Comparison of ENCODE assay signal across 9 mouse cellular contexts in the genomic region with DNA sequence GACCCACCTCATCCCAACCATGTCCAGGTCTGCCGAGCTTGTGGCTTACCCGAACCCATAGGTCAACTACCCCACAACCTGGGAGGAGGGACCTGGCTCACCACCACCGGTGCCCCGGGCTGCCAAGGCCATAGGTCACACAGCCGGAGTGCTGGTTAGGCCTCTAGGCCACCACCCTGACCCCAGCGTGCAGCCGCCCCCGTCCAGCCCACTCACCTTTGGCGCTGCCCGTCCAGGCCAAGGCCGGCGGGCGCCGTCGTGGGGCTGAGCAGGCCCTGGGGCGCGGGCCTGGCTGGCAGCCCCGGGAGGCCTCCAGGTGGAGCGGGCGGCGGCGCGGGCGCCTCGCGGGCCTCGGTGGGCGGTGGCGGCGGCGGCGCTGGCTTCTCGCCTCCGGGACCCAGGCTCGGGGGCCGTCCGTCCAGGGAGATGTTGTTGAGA. TPM values are rescaled to one million over a fixed set of nuclear protein-coding genes. Genes with fewer than 3 reads are reported as not detected.
DNase-seq lines count a peak whose midpoint lies in the region; ATAC-seq and TF ChIP-seq lines count a peak whose summit lies in the region.
"Had no signal": no experiment of that assay in that cellular context is flagged by ENCODE, and none has a peak within 500 bp of the region (broad histone marks: within the 10 kb centered on the region; RNA-seq: fewer than 3 reads in every experiment).

No protein-coding gene starts in this region.

- TF ChIP-seq CTCF in layer of hippocampus, adult 2 months (conservative IDR thresholded peaks at IDR 0.05): no peak
- no peak for TF ChIP-seq CTCF in G1E (IDR thresholded peaks at IDR 0.05; ENCODE audit: low read depth, low read length)

- H3K4me3 ChIP-seq in layer of hippocampus, adult 2 months: peak overlapping the region; percentile 86
- H3K4me3 ChIP-seq in G1E (ENCODE audit: low read depth, low read length): peak overlapping the region; percentile 82
- H3K4me3 ChIP-seq in embryonic facial prominence, embryonic 13.5 days: peak overlapping the region; percentile 93
- peak overlapping the region; percentile 81 for H3K4me3 ChIP-seq in intestine, embryonic 15.5 days (replicated peaks)
- H3K4me3 ChIP-seq in midbrain, embryonic 10.5 days: peak overlapping the region; percentile 74

- peak overlapping the region; percentile 92 for H3K4me2 ChIP-seq in embryonic facial prominence, embryonic 13.5 days
- H3K4me2 ChIP-seq in intestine, embryonic 15.5 days (replicated peaks): peak overlapping the region; percentile 78

- peaks cover 43% of the 10 kb centered on the region for H3K36me3 ChIP-seq in G1E (replicated peaks)
- peaks cover 28% of the 10 kb centered on the region for H3K36me3 ChIP-seq in embryonic facial prominence, embryonic 13.5 days
- 0 out of 2 replicates have a peak, but pooled peaks cover 9% of the 10 kb centered on the region for H3K36me3 ChIP-seq in intestine, embryonic 15.5 days
- H3K36me3 ChIP-seq in midbrain, embryonic 10.5 days: peaks cover 34% of the 10 kb centered on the region

- peak overlapping the region; percentile 83 for H3K27ac ChIP-seq in layer of hippocampus, adult 2 months
- 0 out of 2 replicates have a peak overlapping the region, but pooled peaks have one; percentile 51 for H3K27ac ChIP-seq in embryonic facial prominence, embryonic 13.5 days
- peak overlapping the region; percentile 65 for H3K27ac ChIP-seq in intestine, embryonic 15.5 days
- peak overlapping the region; percentile 94 for H3K27ac ChIP-seq in midbrain, embryonic 10.5 days (replicated peaks)

- peak overlapping the region; percentile 96 for H3K9ac ChIP-seq in embryonic facial prominence, embryonic 13.5 days
- peak overlapping the region; percentile 93 for H3K9ac ChIP-seq in intestine, embryonic 15.5 days

- H3K9me3 ChIP-seq in G1E (replicated peaks): no peaks in the 10 kb centered on the region
- no peaks in the 10 kb centered on the region for H3K9me3 ChIP-seq in embryonic facial prominence, embryonic 13.5 days
- H3K9me3 ChIP-seq in intestine, embryonic 15.5 days: no peaks in the 10 kb centered on the region
- H3K9me3 ChIP-seq in midbrain, embryonic 10.5 days (replicated peaks): no peaks in the 10 kb centered on the region

- ATAC-seq in G1E (ENCODE audit: extremely low read depth, insufficient number of reproducible peaks, low FRiP score, poor library complexity, severe bottlenecking): no peak
- ATAC-seq in embryonic facial prominence, embryonic 13.5 days (ENCODE audit: insufficient number of reproducible peaks, insufficient read depth, low FRiP score, low TSS enrichment, low read depth): 0 out of 2 replicates have a peak, but pooled peaks have one; percentile 11
- peak; percentile 23 for ATAC-seq in intestine, embryonic 15.5 days
- no peak for ATAC-seq in megakaryocyte progenitor cell, adult 5-6 weeks (replicated peaks; ENCODE audit: poor library complexity)

- H3K27me3 ChIP-seq in G1E (ENCODE audit: insufficient read depth, low read length): peaks cover 26% of the 10 kb centered on the region
- peaks cover 5% of the 10 kb centered on the region; the same call in 1 of the 2 replicates for H3K27me3 ChIP-seq in embryonic facial prominence, embryonic 13.5 days
- H3K27me3 ChIP-seq in intestine, embryonic 15.5 days (replicated peaks): no peaks in the 10 kb centered on the region
- peaks cover 19% of the 10 kb centered on the region for H3K27me3 ChIP-seq in midbrain, embryonic 10.5 days (ENCODE audit: low read depth, poor library complexity, severe bottlenecking)

- peaks cover 66% of the 10 kb centered on the region for H3K4me1 ChIP-seq in G1E (ENCODE audit: insufficient read depth, low read depth, low read length)
- H3K4me1 ChIP-seq in embryonic facial prominence, embryonic 13.5 days: peaks cover 38% of the 10 kb centered on the region
- peaks cover 31% of the 10 kb centered on the region for H3K4me1 ChIP-seq in intestine, embryonic 15.5 days (replicated peaks)
- H3K4me1 ChIP-seq in midbrain, embryonic 10.5 days: peaks cover 44% of the 10 kb centered on the region

- 0% methylated on average over 14 of the region's 37 CpGs for WGBS in embryonic facial prominence, embryonic 13.5 days
- WGBS in intestine, embryonic 15.5 days: under 1% methylated on average over 34 of the region's 37 CpGs
- WGBS in midbrain, embryonic 10.5 days: 1% methylated on average over 32 of the region's 37 CpGs

- no peak for DNase-seq in layer of hippocampus, adult 2 months (ENCODE audit: low spot score in 2 of 2)
- DNase-seq in layer of hippocampus, postnatal 14 days (ENCODE audit: low spot score in 2 of 2): no peak
- DNase-seq in G1E (ENCODE audit: low spot score): no peak
- no peak for DNase-seq in midbrain, embryonic 10.5 days (ENCODE audit: low spot score)
- no peak for DNase-seq in adipocyte (ENCODE audit: low spot score)

RNA-seq across cellular contexts. Expression of a gene that starts 0.4 kb away (rescaled TPM):
- total RNA-seq in layer of hippocampus, adult 2 months (2021): 10 to 100 TPM; 31.6 to 37.5 TPM
- total RNA-seq in layer of hippocampus, postnatal 14 days (2021): 10 to 100 TPM; 40.2 to 43.6 TPM
- total RNA-seq in G1E (2014; fragmentation: Nextera tagmentation): 8.7 and 12.1 TPM in 2 replicates
- 9.7 and 10.9 TPM in 2 replicates for total RNA-seq in G1E (2017)
- polyA plus RNA-seq in G1E (2012): 14.5 and 23.6 TPM in 2 replicates
- 11.6 and 14.6 TPM in 2 replicates for polyA plus RNA-seq in embryonic facial prominence, embryonic 13.5 days (2015; fragmentation: Nextera tagmentation; extraction: Ambion mirVana)
- 11.4 and 12.7 TPM in 2 replicates for polyA plus RNA-seq in intestine, embryonic 15.5 days (2015; fragmentation: Nextera tagmentation; extraction: Ambion mirVana)
- 12.1 and 14.0 TPM in 2 replicates for polyA plus RNA-seq in midbrain, embryonic 10.5 days (2016; fragmentation: Nextera tagmentation; extraction: Ambion mirVana)
- 12.6 and 15.1 TPM in 2 replicates for total RNA-seq in megakaryocyte progenitor cell, adult 5-6 weeks (2015)
- 9.9 and 12.7 TPM in 2 replicates for total RNA-seq in megakaryocyte progenitor cell, adult 5-6 weeks (2017)

RNA-seq across cellular contexts. Expression of a gene that starts 15.7 kb away (rescaled TPM):
- 100 to 1,000 TPM; 713 to 738 TPM for total RNA-seq in layer of hippocampus, adult 2 months (2021)
- 100 to 1,000 TPM; 571 to 582 TPM for total RNA-seq in layer of hippocampus, postnatal 14 days (2021)
- total RNA-seq in G1E (2014; fragmentation: Nextera tagmentation) (629 and 653 TPM in 2 replicates), G1E (2017) (2,631 and 2,791 TPM in 2 replicates)
- polyA plus RNA-seq in G1E (2012): 384 and 1,622 TPM in 2 replicates
- polyA plus RNA-seq in embryonic facial prominence, embryonic 13.5 days (2015; fragmentation: Nextera tagmentation; extraction: Ambion mirVana): 653 and 689 TPM in 2 replicates
- polyA plus RNA-seq in intestine, embryonic 15.5 days (2015; fragmentation: Nextera tagmentation; extraction: Ambion mirVana): 577 and 672 TPM in 2 replicates
- 409 and 515 TPM in 2 replicates for polyA plus RNA-seq in midbrain, embryonic 10.5 days (2016; fragmentation: Nextera tagmentation; extraction: Ambion mirVana)
- total RNA-seq in megakaryocyte progenitor cell, adult 5-6 weeks (2015): 1,700 and 1,787 TPM in 2 replicates
- 2,626 and 3,717 TPM in 2 replicates for total RNA-seq in megakaryocyte progenitor cell, adult 5-6 weeks (2017)

RNA-seq across cellular contexts. Expression of a gene that starts 16.8 kb away (rescaled TPM):
- total RNA-seq in layer of hippocampus, adult 2 months (2021): not detected
- not detected for total RNA-seq in layer of hippocampus, postnatal 14 days (2021)
- total RNA-seq in G1E (2014; fragmentation: Nextera tagmentation) (not detected in 2 replicates), G1E (2017) (0.11 TPM in 1 of 2 replicates, not detected in the other)
- polyA plus RNA-seq in G1E (2012): not detected in 2 replicates
- polyA plus RNA-seq in embryonic facial prominence, embryonic 13.5 days (2015; fragmentation: Nextera tagmentation; extraction: Ambion mirVana): 1.6 and 1.7 TPM in 2 replicates
- 2.8 and 3.8 TPM in 2 replicates for polyA plus RNA-seq in intestine, embryonic 15.5 days (2015; fragmentation: Nextera tagmentation; extraction: Ambion mirVana)
- polyA plus RNA-seq in midbrain, embryonic 10.5 days (2016; fragmentation: Nextera tagmentation; extraction: Ambion mirVana): 0.11 TPM in 1 of 2 replicates, not detected in the other
- total RNA-seq in megakaryocyte progenitor cell, adult 5-6 weeks (2015): not detected in 2 replicates
- total RNA-seq in megakaryocyte progenitor cell, adult 5-6 weeks (2017): not detected in 2 replicates
- total RNA-seq: left cerebral cortex, postnatal 25 days had no signal

RNA-seq across cellular contexts. Expression of a gene that starts 47.2 kb away (rescaled TPM):
- total RNA-seq in layer of hippocampus, adult 2 months (2021): 1 to 10 TPM; 6.9 to 8.9 TPM
- 10 to 100 TPM in 1 of 2 experiments, 1 to 10 TPM in 1; 7.3 to 10.7 TPM for total RNA-seq in layer of hippocampus, postnatal 14 days (2021)
- 65.1 and 99.6 TPM in 2 replicates for total RNA-seq in G1E (2014; fragmentation: Nextera tagmentation)
- 25.4 and 25.5 TPM in 2 replicates for total RNA-seq in G1E (2017)
- 64.8 and 69.2 TPM in 2 replicates for polyA plus RNA-seq in G1E (2012)
- 19.0 and 25.2 TPM in 2 replicates for polyA plus RNA-seq in embryonic facial prominence, embryonic 13.5 days (2015; fragmentation: Nextera tagmentation; extraction: Ambion mirVana)
- 30.9 and 37.8 TPM in 2 replicates for polyA plus RNA-seq in intestine, embryonic 15.5 days (2015; fragmentation: Nextera tagmentation; extraction: Ambion mirVana)
- 5.3 and 6.4 TPM in 2 replicates for polyA plus RNA-seq in midbrain, embryonic 10.5 days (2016; fragmentation: Nextera tagmentation; extraction: Ambion mirVana)
- 0.07 and 2.1 TPM in 2 replicates for total RNA-seq in megakaryocyte progenitor cell, adult 5-6 weeks (2015)
- 0.03 and 0.08 TPM in 2 replicates for total RNA-seq in megakaryocyte progenitor cell, adult 5-6 weeks (2017)

Comparison
In these comparisons a context has a peak if more than half of its experiments do, and no peak if none do; other contexts are left out.
1. ATAC-seq: peak in embryonic facial prominence, embryonic 13.5 days (single experiment) and intestine, embryonic 15.5 days (single experiment); none in G1E (single experiment) and megakaryocyte progenitor cell, adult 5-6 weeks (single experiment).
2. Peak in every context shown above with its lines, with median percentiles within 50 percentile points of each other: H3K27ac ChIP-seq and H3K4me3 ChIP-seq.